Mouse (Mus musculus): ENCODE results near the gene Ctns.

Ctns gene

GRCm38 (mm10) chr11:73169231-73169630 is 29.6 kb downstream of the Ctns start:
- CTCF ChIA-PET = interaction anchor here (0.7 to 2.7 kb wide), 22 partner anchors 8 to 1360 kb away, joined by 3 to 33 read pairs (median 4); partner anchors contain the start of genes Haspin (in 4 of the 4), P2rx5 (in 3 of the 4), Ctns (in 1 of the 4) and Shpk (in 1 of the 4)
- POLR2A ChIA-PET = interaction anchor here in 3 of 4 experiments (0.5 to 4.1 kb wide), 19 partner anchors 7 to 218 kb away, joined by 3 to 42 read pairs (median 12); partner anchors contain the start of genes Haspin (in 3 of the 3), P2rx5 (in 3 of the 3), Ctns (in 2 of the 3) and Shpk (in 2 of the 3)

GRCm38 (mm10) chr11:73168576-73168975 is 30.3 kb downstream of the Ctns start:
- POLR2A ChIA-PET = interaction anchor here in 3 of 4 experiments (0.5 to 4.1 kb wide), 20 partner anchors 8 to 623 kb away, joined by 3 to 42 read pairs (median 12); partner anchors contain the start of genes Ctns (in 3 of the 3), P2rx5 (in 3 of the 3), Shpk (in 3 of the 3) and Haspin (in 2 of the 3)
- CTCF ChIA-PET = interaction anchor here (1.0 to 2.7 kb wide), 21 partner anchors 8 to 1361 kb away, joined by 3 to 33 read pairs (median 4); partner anchors contain the start of genes Haspin (in 4 of the 4), P2rx5 (in 3 of the 4), Ctns (in 1 of the 4) and Shpk (in 1 of the 4)

- POLR2A ChIA-PET = interaction anchor here in 3 of 4 experiments (0.5 to 4.1 kb wide), 19 partner anchors 7 to 623 kb away, joined by 3 to 42 read pairs (median 13); partner anchors contain the start of genes Ctns (in 3 of the 3), Haspin (in 3 of the 3), Shpk (in 3 of the 3) and P2rx5 (in 2 of the 3)
Observed at GRCm38 (mm10) chr11:73168071-73168470, 30.8 kb downstream of the Ctns start.

GRCm38 (mm10) chr11:73162284-73162683 is 36.6 kb downstream of the Ctns start:
- CTCF ChIA-PET = interaction anchor here in 2 of 4 experiments (0.6 to 0.8 kb wide), 3 partner anchors 12 to 40 kb away, joined by 3 to 5 read pairs (median 3); partner anchors contain the start of gene Shpk (in 1 of the 2)

More at GRCm38 (mm10) chr11:73168071-73168470, 30.8 kb downstream of the Ctns start:
- CTCF ChIA-PET = interaction anchor here (1.1 to 2.7 kb wide), 11 partner anchors 8 to 124 kb away, joined by 3 to 33 read pairs (median 10); partner anchors contain the start of genes Haspin (in 3 of the 4), P2rx5 (in 2 of the 4), Ctns (in 1 of the 4) and Shpk (in 1 of the 4)

GRCm38 (mm10) chr11:73161616-73162015 is 37.2 kb downstream of the Ctns start:
- ChIA-PET POLR2A (interaction anchor here (0.9 to 2.4 kb wide), 11 partner anchors 7 to 37 kb away, joined by 3 to 25 read pairs (median 8); partner anchors contain the start of genes Ctns (in 2 of the 4), Shpk (in 2 of the 4), Emc6 (in 1 of the 4) and Haspin (in 1 of the 4)), CTCF (interaction anchor here in 3 of 4 experiments (1.5 to 2.2 kb wide), 5 partner anchors 7 to 24 kb away, joined by 6 to 16 read pairs (median 7); partner anchors contain the start of gene Haspin (in 2 of the 3))

More at GRCm38 (mm10) chr11:73162284-73162683, 36.6 kb downstream of the Ctns start:
- POLR2A ChIA-PET = no interaction called here

- ChIA-PET CTCF (interaction anchor here (0.6 to 2.2 kb wide), 13 partner anchors 8 to 1367 kb away, joined by 3 to 16 read pairs (median 4); partner anchors contain the start of genes Haspin (in 2 of the 4), Ctns (in 1 of the 4) and Shpk (in 1 of the 4)), POLR2A (interaction anchor here (0.6 to 2.4 kb wide), 35 partner anchors 8 to 248 kb away, joined by 3 to 25 read pairs (median 5); partner anchors contain the start of genes Haspin (in 3 of the 4), Ctns (in 2 of the 4), Emc6 (in 2 of the 4) and Shpk (in 2 of the 4))
Observed at GRCm38 (mm10) chr11:73160811-73161200, 38.0 kb downstream of the Ctns start.

GRCm38 (mm10) chr11:73159957-73160810 is 38.7 kb downstream of the Ctns start, which contains the start of gene P2rx5:
TSS of gene P2rx5 (plus strand) at chr11:73160421.
- ChIA-PET CTCF (interaction anchor here (0.5 to 2.2 kb wide), 14 partner anchors 9 to 1368 kb away, joined by 3 to 16 read pairs (median 4); partner anchors contain the start of genes Haspin (in 2 of the 4), Ctns (in 1 of the 4) and Shpk (in 1 of the 4)), POLR2A (interaction anchor here in 3 of 4 experiments (0.6 to 2.4 kb wide), 35 partner anchors 9 to 590 kb away, joined by 3 to 25 read pairs (median 5); partner anchors contain the start of genes Haspin (in 3 of the 3), Ctns (in 2 of the 3), Emc6 (in 2 of the 3) and Shpk (in 2 of the 3))

- POLR2A ChIA-PET = interaction anchor here in 1 of 4 experiments (0.6 kb wide), 1 partner anchor 9 kb away, joined by 3 read pairs; no protein-coding TSS in a partner anchor
Observed at GRCm38 (mm10) chr11:73155071-73155470, 43.8 kb downstream of the Ctns start.

GRCm38 (mm10) chr11:73148209-73148608 is 50.6 kb downstream of the Ctns start:
- CTCF ChIA-PET = interaction anchor here in 3 of 4 experiments (0.6 to 0.9 kb wide), 4 partner anchors 10 to 1313 kb away, joined by 3 to 13 read pairs (median 6); partner anchors contain the start of gene Haspin (in 1 of the 3)
- POLR2A ChIA-PET = interaction anchor here in 3 of 4 experiments (0.6 to 2.8 kb wide), 7 partner anchors 8 to 1374 kb away, joined by 3 to 10 read pairs (median 5); partner anchors contain the start of gene P2rx5 (in 2 of the 3)

More at GRCm38 (mm10) chr11:73155071-73155470, 43.8 kb downstream of the Ctns start:
- CTCF ChIA-PET = no interaction called here

- ChIA-PET POLR2A (interaction anchor here (0.6 to 4.6 kb wide), 22 partner anchors 9 to 1605 kb away, joined by 3 to 31 read pairs (median 6); partner anchors contain the start of genes Haspin (in 3 of the 4), Ctns (in 1 of the 4), Ncbp3 (in 1 of the 4) and P2rx5 (in 1 of the 4)), CTCF (interaction anchor here (0.6 to 1.7 kb wide), 6 partner anchors 9 to 505 kb away, joined by 3 to 14 read pairs (median 4); partner anchors contain the start of gene Haspin (in 2 of the 4))
Observed at GRCm38 (mm10) chr11:73146975-73147365, 51.9 kb downstream of the Ctns start.

GRCm38 (mm10) chr11:73146026-73146974 is 52.5 kb downstream of the Ctns start:
- CTCF ChIA-PET = interaction anchor here (0.6 to 1.7 kb wide), 9 partner anchors 8 to 649 kb away, joined by 3 to 14 read pairs (median 4); partner anchors contain the start of gene Haspin (in 2 of the 4)
- POLR2A ChIA-PET = interaction anchor here (0.5 to 4.6 kb wide), 37 partner anchors 8 to 1605 kb away, joined by 3 to 31 read pairs (median 4); partner anchors contain the start of genes Haspin (in 3 of the 4), Ctns (in 2 of the 4), P2rx5 (in 2 of the 4) and Shpk (in 2 of the 4)

- POLR2A ChIA-PET = interaction anchor here in 3 of 4 experiments (0.6 to 4.6 kb wide), 16 partner anchors 10 to 558 kb away, joined by 3 to 31 read pairs (median 4); partner anchors contain the start of genes Ctns (in 2 of the 3), P2rx5 (in 2 of the 3) and Shpk (in 1 of the 3)
Observed at GRCm38 (mm10) chr11:73144261-73144681, 54.6 kb downstream of the Ctns start.

GRCm38 (mm10) chr11:73137591-73138501 is 61.0 kb downstream of the Ctns start, which contains the start of gene Haspin:
TSS of gene Haspin (minus strand) at chr11:73138294.
- CTCF ChIA-PET = interaction anchor here (0.6 to 2.7 kb wide), 39 partner anchors 8 to 1439 kb away, joined by 3 to 33 read pairs (median 4); partner anchors contain the start of genes Ctns (in 3 of the 4), Shpk (in 3 of the 4), P2rx5 (in 2 of the 4) and Emc6 (in 1 of the 4)
- POLR2A ChIA-PET = interaction anchor here (0.5 to 4.0 kb wide), 55 partner anchors 9 to 647 kb away, joined by 3 to 42 read pairs (median 4); partner anchors contain the start of genes Ctns (in 3 of the 4), P2rx5 (in 3 of the 4), Shpk (in 3 of the 4) and Cyb5d2 (in 2 of the 4)

More at GRCm38 (mm10) chr11:73144261-73144681, 54.6 kb downstream of the Ctns start:
- CTCF ChIA-PET = interaction anchor here in 1 of 4 experiments (0.7 kb wide), 1 partner anchor 21 kb away, joined by 6 read pairs; no protein-coding TSS in a partner anchor

- POLR2A ChIA-PET = interaction anchor here in 3 of 4 experiments (1.0 to 4.0 kb wide), 27 partner anchors 9 to 192 kb away, joined by 3 to 42 read pairs (median 6); partner anchors contain the start of genes Ctns (in 3 of the 3), P2rx5 (in 3 of the 3), Shpk (in 3 of the 3) and Aspa (in 1 of the 3)
- CTCF ChIA-PET = interaction anchor here in 3 of 4 experiments (0.7 to 2.7 kb wide), 18 partner anchors 9 to 1440 kb away, joined by 3 to 33 read pairs (median 9); partner anchors contain the start of genes Ctns (in 1 of the 3), P2rx5 (in 1 of the 3) and Shpk (in 1 of the 3)
Observed at GRCm38 (mm10) chr11:73137116-73137515, 61.7 kb downstream of the Ctns start.
